Mouse (Mus musculus) erythroblast, embryonic 14.5 days (primary cell): Measurements from ENCODE around the gene Hacd4. TPM values are rescaled to one million over a fixed set of nuclear protein-coding genes. Genes with fewer than 3 reads are reported as not detected.
A peak's percentile ranks its signal among the peaks of the same experiment; 100 is the strongest.

Experiments used
- H3K27me3 ChIP-seq: 2 replicates; pipeline ENCODE4 v1.6.1; 2012; ENCODE audit warnings: inconsistent platforms; ENCODE audit not compliant: control insufficient read depth
- H3K36me3 ChIP-seq: 2 replicates; pipeline ENCODE4 v1.6.1; 2012; ENCODE audit warnings: mild to moderate bottlenecking, inconsistent platforms; ENCODE audit not compliant: control insufficient read depth
- H3K4me1 ChIP-seq: 2 replicates; pipeline ENCODE4 v1.6.1; 2012; ENCODE audit warnings: inconsistent platforms; ENCODE audit not compliant: control insufficient read depth
- H3K4me3 ChIP-seq: replicated peaks from 2 replicates; pipeline ENCODE3; 2012; ENCODE audit warnings: moderate library complexity, mild to moderate bottlenecking, inconsistent platforms
- H3K9me3 ChIP-seq: 2 replicates; pipeline ENCODE4 v1.6.1; 2012; ENCODE audit warnings: low read length, inconsistent platforms, mixed read lengths; ENCODE audit not compliant: control insufficient read depth
- GATA1 ChIP-seq: IDR thresholded peaks from 2 replicates; pipeline ENCODE4 v1.6.1; 2012; ENCODE audit warnings: low read length, inconsistent platforms, mixed read lengths
- TAL1 ChIP-seq: IDR thresholded peaks from 3 replicates; pipeline ENCODE4 v1.6.1; 2012; ENCODE audit warnings: low read length, inconsistent platforms, mixed read lengths
- polyA plus RNA-seq: library from polyadenylated mRNA; stranded (reverse); fragments of >175 nt; gene quantifications from 2 replicates; pipeline ENCODE4 v1.2.3, GENCODE M21; 2012

Hacd4 gene
- polyA plus RNA-seq, 1 experiment: 0.01 TPM

DNA sequence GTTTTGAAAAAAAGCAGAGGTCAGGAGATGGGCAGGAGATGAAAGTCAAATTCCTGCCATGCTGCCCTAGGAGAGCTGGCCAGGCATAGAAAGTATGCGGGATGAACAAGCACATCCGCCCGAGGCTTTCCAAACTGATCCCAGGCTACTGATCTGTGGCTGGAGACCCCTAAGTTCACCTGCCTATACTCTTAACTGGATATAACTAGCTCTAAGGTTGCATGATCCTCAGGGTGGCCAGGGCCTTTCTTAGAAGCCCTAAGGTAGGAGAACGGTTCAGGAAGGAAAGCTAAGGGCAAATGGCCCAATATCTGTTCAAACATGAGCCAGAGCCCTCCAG, 232 bp upstream of the Hacd4 start:
- H3K9me3 ChIP-seq: no peaks in the 10 kb centered on the region
- H3K4me1 ChIP-seq: peaks cover 7% of the 10 kb centered on the region
- peak overlapping the region; percentile 10 for H3K4me3 ChIP-seq
- no peak for TF ChIP-seq GATA1
- no peaks in the 10 kb centered on the region for H3K36me3 ChIP-seq
- H3K27me3 ChIP-seq: no peaks in the 10 kb centered on the region

DNA sequence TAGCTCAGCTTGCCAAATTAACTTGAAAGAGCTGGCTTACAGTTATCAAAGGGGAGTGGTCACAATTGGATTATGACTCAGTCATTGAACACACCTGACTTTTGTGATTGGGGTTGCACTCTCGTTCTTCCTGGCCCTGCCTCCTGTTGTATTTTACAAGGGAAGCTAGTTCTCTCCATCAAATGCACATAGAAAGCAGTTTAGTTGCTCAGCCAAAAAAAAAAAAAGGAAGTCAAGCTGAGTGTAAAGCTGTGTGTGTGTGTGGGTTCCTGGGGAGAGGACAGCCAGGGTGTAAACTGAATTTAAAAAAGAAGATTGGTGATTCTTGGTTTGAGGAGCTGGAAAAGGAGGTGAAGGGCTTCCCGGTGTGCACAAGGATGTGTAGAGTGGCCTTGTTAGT, 811 bp downstream of the Hacd4 start:
- peaks cover 7% of the 10 kb centered on the region for H3K4me1 ChIP-seq
- no peak overlapping the region for H3K4me3 ChIP-seq
- no peaks in the 10 kb centered on the region for H3K36me3 ChIP-seq
- H3K9me3 ChIP-seq: no peaks in the 10 kb centered on the region
- TF ChIP-seq GATA1: no peak
- TF ChIP-seq TAL1: no peak
- H3K27me3 ChIP-seq: no peaks in the 10 kb centered on the region

DNA sequence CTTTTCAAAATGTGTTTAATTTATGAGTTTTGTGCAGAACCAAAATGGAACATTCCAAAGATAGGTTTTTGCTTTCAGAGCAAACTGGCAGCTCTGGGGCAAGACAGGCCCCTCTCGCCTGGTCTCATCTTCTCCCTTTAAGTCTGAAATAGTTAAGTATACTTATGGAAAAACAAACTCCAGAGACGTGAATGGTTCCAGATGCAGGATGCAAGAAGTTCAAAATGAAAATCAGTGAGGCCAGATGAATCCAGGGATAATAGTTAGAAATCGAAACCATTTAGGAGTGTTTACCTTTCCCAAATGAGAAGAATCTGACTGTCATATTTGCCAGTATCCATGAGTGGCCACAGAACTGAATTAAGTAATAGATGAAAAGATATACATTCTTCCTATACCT, 1.6 kb downstream of the Hacd4 start:
- Histone ChIP-seq H3K27me3 (no peaks in the 10 kb centered on the region), H3K36me3 (no peaks in the 10 kb centered on the region), H3K4me3 (no peak overlapping the region), H3K4me1 (peaks cover 7% of the 10 kb centered on the region), H3K9me3 (no peaks in the 10 kb centered on the region)
- TF ChIP-seq TAL1: no peak
- no peak for TF ChIP-seq GATA1

DNA sequence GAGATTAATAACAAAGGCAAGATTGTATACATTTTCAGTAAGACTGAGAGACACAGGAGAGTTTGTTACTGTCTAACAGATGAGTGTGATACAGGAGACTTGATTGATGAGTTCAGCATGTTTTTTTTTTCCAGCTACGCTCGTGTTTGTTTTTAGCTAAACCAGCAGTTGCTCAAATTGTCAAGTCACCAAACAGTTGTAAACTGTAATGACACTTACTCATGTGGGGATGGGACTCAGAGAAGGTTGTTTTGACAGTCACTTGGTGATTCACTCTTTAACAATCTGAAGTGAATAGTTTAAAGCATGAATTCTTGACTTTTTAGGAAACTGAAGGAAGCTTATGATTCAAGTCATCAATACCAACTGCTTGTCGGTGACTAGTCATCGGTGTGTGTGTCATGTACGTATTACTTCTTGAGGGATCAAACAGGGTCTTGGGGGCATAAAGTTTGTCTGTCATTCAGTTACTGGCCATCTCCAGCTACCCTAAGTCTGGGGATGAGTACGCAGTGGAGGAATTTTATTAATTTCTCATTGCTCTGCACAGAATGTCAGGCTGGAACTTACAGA, 2.0 kb downstream of the Hacd4 start:
- Histone ChIP-seq H3K9me3 (no peaks in the 10 kb centered on the region), H3K4me3 (no peak overlapping the region), H3K4me1 (peaks cover 7% of the 10 kb centered on the region), H3K27me3 (no peaks in the 10 kb centered on the region), H3K36me3 (no peaks in the 10 kb centered on the region)
- TF ChIP-seq GATA1 (no peak), TAL1 (no peak)

DNA sequence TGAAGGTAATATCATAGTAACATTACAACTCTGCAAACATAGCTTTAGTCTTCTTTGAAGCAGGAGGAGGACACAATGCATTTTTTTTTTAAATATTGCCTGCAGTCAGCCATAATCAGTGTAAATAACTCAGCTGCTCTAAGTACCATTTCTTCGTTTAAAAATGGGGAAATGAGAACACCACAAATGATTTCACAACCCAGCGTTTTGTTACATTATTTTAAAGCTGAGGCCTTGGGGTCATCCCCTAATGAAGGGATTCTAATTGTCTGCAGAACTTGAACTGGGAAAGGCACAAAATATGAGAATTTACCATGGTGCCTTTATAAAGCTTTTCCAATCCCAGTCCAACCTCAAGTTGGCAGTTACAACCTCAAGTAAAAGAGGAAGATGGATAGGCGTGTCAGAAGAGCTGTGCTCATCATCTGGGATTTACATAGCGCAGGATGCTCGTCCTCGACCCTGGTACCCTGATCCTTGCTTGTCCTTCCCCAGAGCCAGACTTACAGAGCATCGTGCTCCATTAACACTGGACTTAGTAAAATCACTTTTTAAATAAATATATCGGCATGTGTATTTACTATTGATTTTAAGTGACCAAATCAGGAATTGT, 6.2 kb downstream of the Hacd4 start:
- Histone ChIP-seq H3K36me3 (no peaks in the 10 kb centered on the region), H3K9me3 (no peaks in the 10 kb centered on the region), H3K4me3 (no peak overlapping the region), H3K27me3 (no peaks in the 10 kb centered on the region), H3K4me1 (no peaks in the 10 kb centered on the region)
- TF ChIP-seq TAL1: no peak
- no peak for TF ChIP-seq GATA1

DNA sequence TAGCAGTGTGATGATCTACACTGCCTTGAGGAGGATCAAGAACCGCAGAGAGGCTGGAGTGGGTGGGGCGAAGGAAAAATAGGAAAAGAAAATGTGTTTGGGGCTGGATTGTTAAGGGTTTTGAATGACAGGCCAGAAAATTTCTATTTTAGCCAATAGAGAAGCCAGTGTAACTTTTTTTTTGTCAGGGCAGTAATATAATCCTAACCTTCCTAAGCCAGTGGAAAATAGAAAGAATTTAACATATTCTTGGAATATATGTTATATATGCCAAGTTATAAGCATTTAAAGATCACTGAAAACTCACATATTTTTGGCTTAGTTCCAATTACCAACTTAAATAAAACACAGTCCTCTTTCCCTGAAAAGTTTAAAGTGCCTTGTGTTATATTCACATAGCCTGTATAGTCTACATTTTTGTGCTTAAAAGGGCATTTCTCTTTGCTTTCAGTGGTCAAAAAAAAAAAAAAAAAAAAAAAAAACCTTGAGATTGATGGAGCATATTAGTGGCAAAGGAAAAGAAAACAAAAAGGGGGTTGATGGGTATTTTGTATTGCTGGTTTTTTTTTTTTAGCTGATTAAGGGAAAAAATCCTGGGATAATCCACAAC, 11.0 kb downstream of the Hacd4 start:
- no peaks in the 10 kb centered on the region for H3K36me3 ChIP-seq
- no peaks in the 10 kb centered on the region for H3K4me1 ChIP-seq
- H3K27me3 ChIP-seq: no peaks in the 10 kb centered on the region
- TF ChIP-seq TAL1 (no peak), GATA1 (no peak)
- H3K4me3 ChIP-seq: no peak overlapping the region
- H3K9me3 ChIP-seq: no peaks in the 10 kb centered on the region

DNA sequence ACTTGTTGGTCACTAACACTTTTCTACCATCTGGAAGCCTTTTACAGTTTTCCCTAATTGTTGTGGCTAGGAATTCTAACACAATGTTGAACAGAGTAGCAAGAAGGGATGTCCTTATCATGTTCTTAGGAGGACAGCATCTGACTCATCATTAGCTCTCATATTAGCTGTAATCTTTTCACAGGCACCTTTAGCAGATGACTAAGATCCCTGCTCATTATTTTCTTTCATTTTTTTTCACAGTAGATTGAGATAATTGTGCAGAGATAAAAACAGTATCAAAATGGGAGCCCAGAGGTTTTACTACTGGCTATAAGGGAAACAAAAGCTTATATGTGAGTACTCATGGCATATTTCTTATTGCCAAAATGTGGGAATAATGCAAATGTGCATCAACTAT, 14.2 kb downstream of the Hacd4 start:
- Histone ChIP-seq H3K4me3 (no peak overlapping the region), H3K4me1 (no peaks in the 10 kb centered on the region), H3K36me3 (no peaks in the 10 kb centered on the region), H3K27me3 (no peaks in the 10 kb centered on the region), H3K9me3 (no peaks in the 10 kb centered on the region)
- TF ChIP-seq TAL1: no peak
- no peak for TF ChIP-seq GATA1

DNA sequence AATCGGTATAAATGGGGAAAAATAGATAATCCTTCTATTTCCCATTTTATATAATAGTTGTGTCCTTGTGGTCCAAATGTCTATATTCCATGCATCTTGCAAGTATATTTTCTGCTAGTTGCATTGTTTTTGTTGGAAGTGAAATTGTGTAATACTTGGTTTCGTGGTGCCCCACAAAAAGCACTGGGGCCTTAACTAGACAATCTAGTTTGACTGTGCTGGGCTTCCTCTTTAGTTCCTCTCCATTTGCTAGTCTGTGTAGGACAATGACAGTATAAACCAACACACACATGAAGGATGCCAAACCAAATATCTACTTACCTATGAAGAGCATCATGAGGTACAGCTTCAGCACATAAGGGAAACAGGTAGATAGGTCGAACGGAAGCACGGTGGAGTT, 19.4 kb downstream of the Hacd4 start:
- Histone ChIP-seq H3K4me1 (no peaks in the 10 kb centered on the region), H3K4me3 (no peak overlapping the region), H3K9me3 (no peaks in the 10 kb centered on the region), H3K36me3 (no peaks in the 10 kb centered on the region), H3K27me3 (no peaks in the 10 kb centered on the region)
- TF ChIP-seq GATA1 (no peak), TAL1 (no peak)

DNA sequence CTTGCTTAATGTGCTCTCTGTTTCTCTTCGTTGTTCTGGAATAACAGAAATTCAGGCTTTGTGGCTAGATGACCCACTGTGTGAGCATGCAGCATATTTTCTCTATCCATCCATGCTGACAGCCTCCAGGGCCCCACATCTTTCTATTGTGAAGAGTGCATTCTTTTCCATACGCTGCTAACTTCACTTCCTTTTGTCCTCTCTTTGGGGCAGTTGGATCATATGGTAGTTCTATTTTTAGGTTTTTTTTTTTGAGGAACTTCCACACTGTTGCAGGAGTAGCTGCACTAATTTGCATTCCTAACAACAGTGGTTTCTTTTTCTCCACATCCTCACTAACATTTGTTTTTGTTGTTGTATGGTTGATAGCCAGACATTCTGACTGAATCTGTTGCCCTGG, 23.7 kb downstream of the Hacd4 start:
- TF ChIP-seq GATA1: no peak
- no peak for TF ChIP-seq TAL1
- no peaks in the 10 kb centered on the region for H3K36me3 ChIP-seq

More for the DNA sequence above, 23.7 kb downstream of the Hacd4 start:
- Histone ChIP-seq H3K27me3 (no peaks in the 10 kb centered on the region), H3K9me3 (no peaks in the 10 kb centered on the region), H3K4me1 (no peaks in the 10 kb centered on the region), H3K4me3 (no peak overlapping the region)
